Comparison of ENCODE assay signal across 16 mouse cellular contexts in the genomic region with DNA sequence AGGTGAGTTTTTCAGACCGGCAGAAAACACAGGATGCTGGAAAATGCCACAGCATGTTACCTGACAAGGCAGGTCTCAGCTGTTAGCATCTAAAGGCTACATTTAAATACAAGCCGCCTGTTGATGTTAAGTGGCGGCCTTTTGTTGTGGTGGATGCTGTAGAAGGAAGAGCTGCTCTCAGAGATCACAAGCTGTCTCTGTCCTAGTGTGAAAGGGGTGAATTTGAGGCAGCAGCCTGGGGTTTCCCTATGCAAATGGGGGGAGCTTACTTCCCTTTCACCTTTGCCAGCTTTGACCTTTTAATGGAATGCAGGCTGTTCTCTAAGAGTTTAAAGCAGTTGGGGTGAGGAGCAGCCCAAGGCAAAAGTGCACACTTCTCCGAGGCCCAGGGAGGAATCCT.
DNase-seq lines count a peak whose midpoint lies in the region; ATAC-seq lines count a peak whose summit lies in the region.
"Had no signal": no experiment of that assay in that cellular context is flagged by ENCODE, and none has a peak within 500 bp of the region (broad histone marks: within the 10 kb centered on the region; RNA-seq: fewer than 3 reads in every experiment).

No protein-coding gene starts in this region.

- H3K4me1 ChIP-seq in heart, embryonic 15.5 days (replicated peaks): no peaks in the 10 kb centered on the region
- H3K4me1 ChIP-seq in heart, embryonic 11.5 days (ENCODE audit: control insufficient read depth, insufficient read depth, low read length): no peaks in the 10 kb centered on the region
- H3K4me1 ChIP-seq: hindbrain, embryonic 15.5 days; liver, embryonic 15.5 days had no signal

- peak; percentile 18 for DNase-seq in thymus, postnatal 14 days
- DNase-seq in thymus, postnatal 25 days: no peak
- DNase-seq in T-cell, adult 2 months (ENCODE audit: low spot score): peak; percentile 2
- DNase-seq in adrenal gland, postnatal 25 days: no peak
- no peak for DNase-seq in Muller cell, postnatal 12 days (ENCODE audit: inconsistent ontology term)
- DNase-seq in adrenal gland, adult 18-20 months (ENCODE audit: low spot score in 2 of 2): no peak
- DNase-seq: cerebellum, postnatal 25 days; heart, adult 11 months; heart, postnatal 10 days; kidney, adult 2 months; right cerebral cortex, adult 18-20 months; spleen, adult 18-20 months had no signal

- H3K9ac ChIP-seq in heart, embryonic 15.5 days: no peak overlapping the region
- H3K9ac ChIP-seq in heart, embryonic 11.5 days (ENCODE audit: low read depth, low read length): no peak overlapping the region
- H3K9ac ChIP-seq: hindbrain, embryonic 15.5 days; liver, embryonic 15.5 days had no signal

- H3K9me3 ChIP-seq in heart, embryonic 15.5 days (replicated peaks): no peaks in the 10 kb centered on the region
- H3K9me3 ChIP-seq in heart, embryonic 11.5 days (replicated peaks; ENCODE audit: control insufficient read depth, low read length): no peaks in the 10 kb centered on the region
- H3K9me3 ChIP-seq: hindbrain, embryonic 15.5 days; liver, embryonic 15.5 days had no signal

- ATAC-seq in heart, embryonic 15.5 days (replicated peaks; ENCODE audit: insufficient number of reproducible peaks, insufficient read depth, low FRiP score, low read depth): no peak
- no peak for ATAC-seq in heart, embryonic 11.5 days (replicated peaks; ENCODE audit: insufficient number of reproducible peaks, low FRiP score, low TSS enrichment)

- H3K4me3 ChIP-seq in heart, embryonic 15.5 days: no peak overlapping the region
- no peak overlapping the region for H3K4me3 ChIP-seq in heart, embryonic 11.5 days (ENCODE audit: low read depth, low read length)
- H3K4me3 ChIP-seq: hindbrain, embryonic 15.5 days; liver, embryonic 15.5 days had no signal

- peak overlapping the region; percentile 49 for H3K27ac ChIP-seq in heart, embryonic 15.5 days
- H3K27ac ChIP-seq in heart, embryonic 11.5 days (ENCODE audit: low read depth, low read length): no peak overlapping the region
- H3K27ac ChIP-seq: hindbrain, embryonic 15.5 days; liver, embryonic 15.5 days had no signal

- no peaks in the 10 kb centered on the region for H3K27me3 ChIP-seq in heart, embryonic 15.5 days
- no peaks in the 10 kb centered on the region for H3K27me3 ChIP-seq in heart, embryonic 11.5 days (ENCODE audit: control insufficient read depth, insufficient read depth, low read length)
- H3K27me3 ChIP-seq: hindbrain, embryonic 15.5 days; liver, embryonic 15.5 days had no signal

- peaks cover 7% of the 10 kb centered on the region for H3K36me3 ChIP-seq in heart, embryonic 15.5 days
- peaks cover 3% of the 10 kb centered on the region; the same call in 1 of the 2 replicates for H3K36me3 ChIP-seq in heart, embryonic 11.5 days (ENCODE audit: control insufficient read depth, insufficient read depth, low read length)
- H3K36me3 ChIP-seq: hindbrain, embryonic 15.5 days had no signal

- H3K4me2 ChIP-seq in heart, embryonic 15.5 days: no peak overlapping the region
- H3K4me2 ChIP-seq in heart, embryonic 11.5 days: no peak overlapping the region
- H3K4me2 ChIP-seq: hindbrain, embryonic 15.5 days; liver, embryonic 15.5 days had no signal

- WGBS in heart, embryonic 15.5 days: 66% methylated on average over 4 of the region's 4 CpGs
- 69% methylated on average over 4 of the region's 4 CpGs for WGBS in heart, embryonic 11.5 days (ENCODE audit: insufficient replicate concordance)

Comparison
In these comparisons a context has a peak if more than half of its experiments do, and no peak if none do; other contexts are left out.
1. DNase-seq: peak in thymus, postnatal 14 days (single experiment) and T-cell, adult 2 months (single experiment); none in thymus, postnatal 25 days (single experiment), adrenal gland, postnatal 25 days (single experiment), Muller cell, postnatal 12 days (single experiment) and adrenal gland, adult 18-20 months (0 of 2).